Mouse (Mus musculus) kidney, adult 2 months (tissue): ENCODE results near the gene Wdr34. TPM values are rescaled to one million over a fixed set of nuclear protein-coding genes. Genes with fewer than 3 reads are reported as not detected.

ENCODE experiments used
- DNase-seq: peaks from one replicate; pipeline ENCODE4 v3.0.0; 2021
- H3K27ac ChIP-seq: fragments of 200-500 bp; 2 replicates; pipeline ENCODE4 v1.5.1; 2012; ENCODE audit warnings: low read depth, low read length, control low read depth, inconsistent platforms; ENCODE audit not compliant: insufficient read depth
- H3K27me3 ChIP-seq: fragments of 200-500 bp; replicated peaks from 2 replicates; pipeline ENCODE4 v1.6.1; 2012; ENCODE audit warnings: mild to moderate bottlenecking, moderate library complexity, low read length, inconsistent platforms; ENCODE audit not compliant: control insufficient read depth, insufficient read depth
- H3K36me3 ChIP-seq: fragments of 200-500 bp; 2 replicates; pipeline ENCODE4 v1.6.1; 2012; ENCODE audit warnings: mild to moderate bottlenecking, moderate library complexity, low read length, inconsistent platforms; ENCODE audit not compliant: control insufficient read depth, insufficient read depth
- H3K4me1 ChIP-seq: fragments of 200-500 bp; 2 replicates; pipeline ENCODE4 v1.6.1; 2011; ENCODE audit warnings: low read length; ENCODE audit not compliant: control insufficient read depth, insufficient read depth
- H3K4me3 ChIP-seq: fragments of 200-500 bp; 2 replicates; pipeline ENCODE4 v1.5.1; 2011; ENCODE audit warnings: mild to moderate bottlenecking, low read depth, low read length, control low read depth; ENCODE audit not compliant: insufficient read depth
- CTCF ChIP-seq: fragments of 200-500 bp; conservative IDR thresholded peaks from 2 replicates; pipeline ENCODE4 v1.5.1; 2011; ENCODE audit warnings: low read depth, mild to moderate bottlenecking, control low read depth, low read length, moderate library complexity, mixed read lengths; ENCODE audit not compliant: insufficient read depth, insufficient read length
- POLR2A ChIP-seq: fragments of 200-500 bp; IDR thresholded peaks from one replicate; pipeline ENCODE4 v1.6.1; 2011; ENCODE audit warnings: low read depth, low read length, control low read depth
- WGBS: fragments of 180-500 bp; shearing (Covaris S2); methylation state at CpG from one replicate; pipeline ENCODE4 v1.1.7; 2018; 5-methylcytosine and 5-hydroxymethylcytosine counted together
- polyA plus RNA-seq: library from polyadenylated mRNA; depleted of rRNA; stranded (reverse); fragments of >200 nt; gene quantifications from 2 replicates; pipeline ENCODE4 v1.2.3, GENCODE M21; 2012

Wdr34 gene
- polyA plus RNA-seq, 1 experiment = 32.0 TPM

- Histone ChIP-seq H3K4me3 (no peak overlapping the region), H3K27me3 (no peaks in the 10 kb centered on the region), H3K27ac (no peak overlapping the region), H3K4me1 (no peaks in the 10 kb centered on the region), H3K36me3 (no peaks in the 10 kb centered on the region)
- 90% methylated on average over 4 of the region's 4 CpGs for WGBS
- no peak for DNase-seq
- TF ChIP-seq CTCF (0 out of 2 replicates have a peak, but pooled peaks have one; percentile 10), POLR2A (no peak)
Observed at GRCm38 (mm10) chr2:30087310-30087709, 38.6 kb upstream of the Wdr34 start.

GRCm38 (mm10) chr2:30084632-30085031, 36.0 kb upstream of the Wdr34 start:
- Histone ChIP-seq H3K36me3 (no peaks in the 10 kb centered on the region), H3K27me3 (no peaks in the 10 kb centered on the region), H3K27ac (no peak overlapping the region), H3K4me1 (no peaks in the 10 kb centered on the region), H3K4me3 (no peak overlapping the region)
- DNase-seq = no peak
- TF ChIP-seq POLR2A (no peak), CTCF (no peak)
- 45% methylated on average over 12 of the region's 12 CpGs for WGBS

GRCm38 (mm10) chr2:30084113-30084512, 35.4 kb upstream of the Wdr34 start:
- H3K27me3 ChIP-seq = no peaks in the 10 kb centered on the region
- WGBS = 51% methylated on average over 5 of the region's 5 CpGs
- no peak overlapping the region for H3K4me3 ChIP-seq
- no peaks in the 10 kb centered on the region for H3K4me1 ChIP-seq
- no peak for DNase-seq
- H3K36me3 ChIP-seq = no peaks in the 10 kb centered on the region
- H3K27ac ChIP-seq = no peak overlapping the region
- TF ChIP-seq CTCF = no peak
- no peak for TF ChIP-seq POLR2A

GRCm38 (mm10) chr2:30080181-30080800, 31.6 kb upstream of the Wdr34 start:
- Histone ChIP-seq H3K27ac (no peak overlapping the region), H3K36me3 (no peaks in the 10 kb centered on the region), H3K4me3 (no peak overlapping the region), H3K4me1 (no peaks in the 10 kb centered on the region; the same call in 1 of the 2 replicates), H3K27me3 (no peaks in the 10 kb centered on the region)
- DNase-seq = no peak
- 88% methylated on average over 15 of the region's 15 CpGs for WGBS
- TF ChIP-seq CTCF (no peak), POLR2A (no peak)

- H3K4me3 ChIP-seq = no peak overlapping the region
- 68% methylated on average over 4 of the region's 4 CpGs for WGBS
Observed at GRCm38 (mm10) chr2:30078760-30079159, 30.1 kb upstream of the Wdr34 start.

GRCm38 (mm10) chr2:30078349-30078712, 29.6 kb upstream of the Wdr34 start:
- DNase-seq = peak; percentile 64
- Histone ChIP-seq H3K4me3 (no peak overlapping the region), H3K4me1 (no peaks in the 10 kb centered on the region; the same call in 1 of the 2 replicates), H3K27ac (peak overlapping the region; percentile 29; the same call in 1 of the 2 replicates), H3K36me3 (no peaks in the 10 kb centered on the region), H3K27me3 (no peaks in the 10 kb centered on the region)
- 38% methylated on average over 10 of the region's 10 CpGs for WGBS
- no peak for TF ChIP-seq CTCF

More at GRCm38 (mm10) chr2:30078760-30079159, 30.1 kb upstream of the Wdr34 start:
- no peak for DNase-seq
- Histone ChIP-seq H3K27me3 (no peaks in the 10 kb centered on the region), H3K4me1 (no peaks in the 10 kb centered on the region; the same call in 1 of the 2 replicates), H3K36me3 (no peaks in the 10 kb centered on the region), H3K27ac (peak overlapping the region; percentile 49)
- TF ChIP-seq POLR2A (no peak), CTCF (no peak)

GRCm38 (mm10) chr2:30077502-30078348, 29.0 kb upstream of the Wdr34 start, which contains the start of gene Pkn3:
Gene Pkn3 (plus strand): TSS chr2:30077684.
- no peaks in the 10 kb centered on the region for H3K36me3 ChIP-seq
- 2% methylated on average over 53 of the region's 53 CpGs for WGBS
- TF ChIP-seq POLR2A (no peak), CTCF (peak; percentile 96)
- peak within 1 kb of the TSS; percentile 40 for H3K4me3 ChIP-seq
- peak within 1 kb of the TSS; percentile 29; the same call in 1 of the 2 replicates for H3K27ac ChIP-seq
- no peaks in the 10 kb centered on the region for H3K27me3 ChIP-seq
- peak; percentile 88 for DNase-seq
- H3K4me1 ChIP-seq = no peaks in the 10 kb centered on the region; the same call in 1 of the 2 replicates
